Mouse (Mus musculus): ENCODE results near the gene Bcl7b. TPM values are rescaled to one million over a fixed set of nuclear protein-coding genes. Genes with fewer than 3 reads are reported as not detected.

Bcl7b gene
- polyA plus RNA-seq, 1 experiment from 2014 or later, result 65.1 TPM

GRCm38 (mm10) chr5:135148715-135149052, 19.4 kb upstream of the Bcl7b start:
- Histone ChIP-seq H3K27ac (ENCODE audit: low read depth, low read length) (peak overlapping the region; percentile 79; the same call in 1 of the 2 replicates), H3K27me3 (replicated peaks; ENCODE audit: control insufficient read depth, insufficient read depth, low read length) (no peaks in the 10 kb centered on the region), H3K4me1 (replicated peaks; ENCODE audit: control insufficient read depth, insufficient read depth, low read length) (no peaks in the 10 kb centered on the region; the same call in none of the 2 replicates), H3K9ac (ENCODE audit: low read depth, low read length) (peak overlapping the region; percentile 26; the same call in 1 of the 2 replicates), H3K9me3 (ENCODE audit: control insufficient read depth) (no peaks in the 10 kb centered on the region), H3K4me3 (ENCODE audit: low read depth, low read length) (peak overlapping the region; percentile 92), H3K36me3 (ENCODE audit: control insufficient read depth, insufficient read depth) (0 out of 2 replicates have a peak, but pooled peaks cover 10% of the 10 kb centered on the region), H3K4me2 (replicated peaks; ENCODE audit: low read depth) (peak overlapping the region; percentile 83)
- ATAC-seq, result no peak
- no peak for TF ChIP-seq CTCF (IDR thresholded peaks at IDR 0.05; ENCODE audit: low read depth)
- WGBS, result under 1% methylated on average over 13 of the region's 13 CpGs

- no peaks in the 10 kb centered on the region for H3K9me3 ChIP-seq (ENCODE audit: control insufficient read depth)
- H3K36me3 ChIP-seq (ENCODE audit: control insufficient read depth, insufficient read depth), result peaks cover 15% of the 10 kb centered on the region
- peak within 1 kb of the TSS; percentile 83 for H3K4me2 ChIP-seq (replicated peaks; ENCODE audit: low read depth)
- no peak; the same call in 1 of the 2 replicates for TF ChIP-seq CTCF (IDR thresholded peaks at IDR 0.05; ENCODE audit: low read depth)
- no peaks in the 10 kb centered on the region; the same call in none of the 2 replicates for H3K4me1 ChIP-seq (replicated peaks; ENCODE audit: control insufficient read depth, insufficient read depth, low read length)
- H3K4me3 ChIP-seq (ENCODE audit: low read depth, low read length), result peak within 1 kb of the TSS; percentile 92
- WGBS, result under 1% methylated on average over 63 of the region's 63 CpGs
- peak within 1 kb of the TSS; percentile 79 for H3K27ac ChIP-seq (ENCODE audit: low read depth, low read length)
- ATAC-seq, result peak; percentile 99
- no peaks in the 10 kb centered on the region for H3K27me3 ChIP-seq (replicated peaks; ENCODE audit: control insufficient read depth, insufficient read depth, low read length)
- peak within 1 kb of the TSS; percentile 67 for H3K9ac ChIP-seq (ENCODE audit: low read depth, low read length)
Observed at GRCm38 (mm10) chr5:135149053-135149819, 18.8 kb upstream of the Bcl7b start, which contains the start of gene Tbl2. Gene Tbl2 (plus strand): TSS chr5:135149657.

GRCm38 (mm10) chr5:135149820-135150178, 18.3 kb upstream of the Bcl7b start:
- WGBS, result under 1% methylated on average over 23 of the region's 23 CpGs
- Histone ChIP-seq H3K36me3 (ENCODE audit: control insufficient read depth, insufficient read depth) (peaks cover 20% of the 10 kb centered on the region), H3K27ac (ENCODE audit: low read depth, low read length) (peak overlapping the region; percentile 73), H3K9me3 (ENCODE audit: control insufficient read depth) (no peaks in the 10 kb centered on the region), H3K4me2 (replicated peaks; ENCODE audit: low read depth) (peak overlapping the region; percentile 83), H3K27me3 (replicated peaks; ENCODE audit: control insufficient read depth, insufficient read depth, low read length) (no peaks in the 10 kb centered on the region), H3K4me1 (replicated peaks; ENCODE audit: control insufficient read depth, insufficient read depth, low read length) (no peaks in the 10 kb centered on the region; the same call in none of the 2 replicates), H3K4me3 (ENCODE audit: low read depth, low read length) (peak overlapping the region; percentile 92), H3K9ac (ENCODE audit: low read depth, low read length) (peak overlapping the region; percentile 67)
- ATAC-seq, result peak; percentile 23; the same call in 1 of the 2 replicates
- TF ChIP-seq CTCF (IDR thresholded peaks at IDR 0.05; ENCODE audit: low read depth), result no peak

GRCm38 (mm10) chr5:135156496-135156895, 11.6 kb upstream of the Bcl7b start:
- Histone ChIP-seq H3K4me1 (replicated peaks; ENCODE audit: control insufficient read depth, insufficient read depth, low read length) (no peaks in the 10 kb centered on the region), H3K4me2 (replicated peaks; ENCODE audit: low read depth) (no peak overlapping the region), H3K36me3 (ENCODE audit: control insufficient read depth, insufficient read depth) (peaks cover 87% of the 10 kb centered on the region), H3K9me3 (ENCODE audit: control insufficient read depth) (no peaks in the 10 kb centered on the region), H3K4me3 (ENCODE audit: low read depth, low read length) (no peak overlapping the region), H3K27ac (ENCODE audit: low read depth, low read length) (no peak overlapping the region), H3K27me3 (replicated peaks; ENCODE audit: control insufficient read depth, insufficient read depth, low read length) (no peaks in the 10 kb centered on the region), H3K9ac (ENCODE audit: low read depth, low read length) (no peak overlapping the region)
- WGBS, result 98% methylated on average over 4 of the region's 4 CpGs
- TF ChIP-seq CTCF (IDR thresholded peaks at IDR 0.05; ENCODE audit: low read depth), result peak; percentile 42
- ATAC-seq, result no peak

GRCm38 (mm10) chr5:135161221-135161620, 6.9 kb upstream of the Bcl7b start:
- Histone ChIP-seq H3K4me2 (replicated peaks; ENCODE audit: low read depth) (no peak overlapping the region), H3K9ac (ENCODE audit: low read depth, low read length) (no peak overlapping the region), H3K4me1 (replicated peaks; ENCODE audit: control insufficient read depth, insufficient read depth, low read length) (no peaks in the 10 kb centered on the region), H3K36me3 (ENCODE audit: control insufficient read depth, insufficient read depth) (peaks cover 63% of the 10 kb centered on the region), H3K27ac (ENCODE audit: low read depth, low read length) (no peak overlapping the region), H3K27me3 (replicated peaks; ENCODE audit: control insufficient read depth, insufficient read depth, low read length) (no peaks in the 10 kb centered on the region), H3K9me3 (ENCODE audit: control insufficient read depth) (no peaks in the 10 kb centered on the region), H3K4me3 (ENCODE audit: low read depth, low read length) (no peak overlapping the region)
- no peak for ATAC-seq
- no peak for TF ChIP-seq CTCF (IDR thresholded peaks at IDR 0.05; ENCODE audit: low read depth)
- 95% methylated on average over 4 of the region's 4 CpGs for WGBS

- Histone ChIP-seq H3K27ac (ENCODE audit: low read depth, low read length) (no peak overlapping the region), H3K27me3 (replicated peaks; ENCODE audit: control insufficient read depth, insufficient read depth, low read length) (no peaks in the 10 kb centered on the region), H3K9ac (ENCODE audit: low read depth, low read length) (no peak overlapping the region), H3K36me3 (ENCODE audit: control insufficient read depth, insufficient read depth) (peaks cover 58% of the 10 kb centered on the region), H3K4me1 (replicated peaks; ENCODE audit: control insufficient read depth, insufficient read depth, low read length) (no peaks in the 10 kb centered on the region), H3K9me3 (ENCODE audit: control insufficient read depth) (no peaks in the 10 kb centered on the region), H3K4me3 (ENCODE audit: low read depth, low read length) (no peak overlapping the region), H3K4me2 (replicated peaks; ENCODE audit: low read depth) (no peak overlapping the region)
- no peak for TF ChIP-seq CTCF (IDR thresholded peaks at IDR 0.05; ENCODE audit: low read depth)
- no peak for ATAC-seq
- 85% methylated on average over 7 of the region's 7 CpGs for WGBS
Observed at GRCm38 (mm10) chr5:135161650-135162049, 6.4 kb upstream of the Bcl7b start.

Measured in intestine, postnatal 0 days (tissue).